Mouse (Mus musculus): ENCODE measurements around the gene Katnb1. TPM values are rescaled to one million over a fixed set of nuclear protein-coding genes. Genes with fewer than 3 reads are reported as not detected.

Gene Katnb1
- polyA plus RNA-seq, 1 experiment from 2014 or later, result 24.8 TPM

GRCm38 (mm10) chr8:95054438-95054837, 26.5 kb upstream of the Katnb1 start:
- Histone ChIP-seq H3K4me2 (replicated peaks; ENCODE audit: low read depth, low read length) (no peak overlapping the region), H3K9ac (ENCODE audit: low read depth, low read length) (no peak overlapping the region), H3K9me3 (ENCODE audit: control insufficient read depth, low read length) (no peaks in the 10 kb centered on the region), H3K4me3 (ENCODE audit: low read depth, low read length) (no peak overlapping the region), H3K27ac (ENCODE audit: low read depth, low read length) (no peak overlapping the region), H3K4me1 (replicated peaks; ENCODE audit: control insufficient read depth, insufficient read depth, low read length) (no peaks in the 10 kb centered on the region), H3K27me3 (ENCODE audit: control insufficient read depth, insufficient read depth, low read length) (no peaks in the 10 kb centered on the region), H3K36me3 (ENCODE audit: control insufficient read depth, insufficient read depth, low read length) (no peaks in the 10 kb centered on the region)
- WGBS, result 64% methylated on average over 6 of the region's 6 CpGs
- DNase-seq (ENCODE audit: low spot score) (no peak), ATAC-seq (ENCODE audit: low FRiP score) (no peak)

GRCm38 (mm10) chr8:95054927-95055510, 26.0 kb upstream of the Katnb1 start, which contains the start of gene Drc7:
TSS of gene Drc7 (plus strand) at chr8:95055103.
- Histone ChIP-seq H3K4me3 (ENCODE audit: low read depth, low read length) (no peak within 1 kb of the TSS), H3K9ac (ENCODE audit: low read depth, low read length) (no peak within 1 kb of the TSS), H3K4me2 (replicated peaks; ENCODE audit: low read depth, low read length) (no peak within 1 kb of the TSS), H3K9me3 (ENCODE audit: control insufficient read depth, low read length) (no peaks in the 10 kb centered on the region), H3K36me3 (ENCODE audit: control insufficient read depth, insufficient read depth, low read length) (no peaks in the 10 kb centered on the region), H3K4me1 (replicated peaks; ENCODE audit: control insufficient read depth, insufficient read depth, low read length) (no peaks in the 10 kb centered on the region), H3K27me3 (ENCODE audit: control insufficient read depth, insufficient read depth, low read length) (no peaks in the 10 kb centered on the region), H3K27ac (ENCODE audit: low read depth, low read length) (no peak within 1 kb of the TSS)
- peak; percentile 44 for DNase-seq (ENCODE audit: low spot score)
- WGBS, result 25% methylated on average over 2 of the region's 2 CpGs
- peak; percentile 66; the same call in 1 of the 2 replicates for ATAC-seq (ENCODE audit: low FRiP score)

- H3K9ac ChIP-seq (ENCODE audit: low read depth, low read length), result no peak overlapping the region
- 81% methylated on average over 5 of the region's 5 CpGs for WGBS
- H3K4me2 ChIP-seq (replicated peaks; ENCODE audit: low read depth, low read length), result no peak overlapping the region
- no peaks in the 10 kb centered on the region for H3K9me3 ChIP-seq (ENCODE audit: control insufficient read depth, low read length)
- H3K36me3 ChIP-seq (ENCODE audit: control insufficient read depth, insufficient read depth, low read length), result no peaks in the 10 kb centered on the region
- ATAC-seq (ENCODE audit: low FRiP score) (no peak), DNase-seq (ENCODE audit: low spot score) (no peak)
- H3K27me3 ChIP-seq (ENCODE audit: control insufficient read depth, insufficient read depth, low read length), result no peaks in the 10 kb centered on the region
- H3K4me3 ChIP-seq (ENCODE audit: low read depth, low read length), result no peak overlapping the region
- H3K4me1 ChIP-seq (replicated peaks; ENCODE audit: control insufficient read depth, insufficient read depth, low read length), result no peaks in the 10 kb centered on the region
- no peak overlapping the region for H3K27ac ChIP-seq (ENCODE audit: low read depth, low read length)
Measured at GRCm38 (mm10) chr8:95056414-95056813, 24.6 kb upstream of the Katnb1 start.

GRCm38 (mm10) chr8:95058661-95059060, 22.3 kb upstream of the Katnb1 start:
- ATAC-seq (ENCODE audit: low FRiP score) (no peak), DNase-seq (ENCODE audit: low spot score) (no peak)
- WGBS, result 81% methylated on average over 6 of the region's 6 CpGs
- Histone ChIP-seq H3K36me3 (ENCODE audit: control insufficient read depth, insufficient read depth, low read length) (no peaks in the 10 kb centered on the region), H3K27ac (ENCODE audit: low read depth, low read length) (no peak overlapping the region), H3K4me1 (replicated peaks; ENCODE audit: control insufficient read depth, insufficient read depth, low read length) (no peaks in the 10 kb centered on the region), H3K4me2 (replicated peaks; ENCODE audit: low read depth, low read length) (no peak overlapping the region), H3K27me3 (ENCODE audit: control insufficient read depth, insufficient read depth, low read length) (no peaks in the 10 kb centered on the region), H3K4me3 (ENCODE audit: low read depth, low read length) (no peak overlapping the region), H3K9me3 (ENCODE audit: control insufficient read depth, low read length) (no peaks in the 10 kb centered on the region), H3K9ac (ENCODE audit: low read depth, low read length) (no peak overlapping the region)

- H3K4me2 ChIP-seq (replicated peaks; ENCODE audit: low read depth, low read length), result no peak overlapping the region
- DNase-seq (ENCODE audit: low spot score) (no peak), ATAC-seq (ENCODE audit: low FRiP score) (no peak)
- H3K27ac ChIP-seq (ENCODE audit: low read depth, low read length), result no peak overlapping the region
- H3K36me3 ChIP-seq (ENCODE audit: control insufficient read depth, insufficient read depth, low read length), result no peaks in the 10 kb centered on the region
- H3K4me3 ChIP-seq (ENCODE audit: low read depth, low read length), result no peak overlapping the region
- H3K9ac ChIP-seq (ENCODE audit: low read depth, low read length), result no peak overlapping the region
- H3K9me3 ChIP-seq (ENCODE audit: control insufficient read depth, low read length), result no peaks in the 10 kb centered on the region
- H3K4me1 ChIP-seq (replicated peaks; ENCODE audit: control insufficient read depth, insufficient read depth, low read length), result no peaks in the 10 kb centered on the region
- WGBS, result 70% methylated on average over 6 of the region's 6 CpGs
- H3K27me3 ChIP-seq (ENCODE audit: control insufficient read depth, insufficient read depth, low read length), result no peaks in the 10 kb centered on the region
Measured at GRCm38 (mm10) chr8:95059812-95060533, 21.0 kb upstream of the Katnb1 start.

- 88% methylated on average over 2 of the region's 2 CpGs for WGBS
- no peaks in the 10 kb centered on the region for H3K36me3 ChIP-seq (ENCODE audit: control insufficient read depth, insufficient read depth, low read length)
- DNase-seq (ENCODE audit: low spot score) (no peak), ATAC-seq (ENCODE audit: low FRiP score) (no peak)
- H3K27ac ChIP-seq (ENCODE audit: low read depth, low read length), result no peak overlapping the region
- no peaks in the 10 kb centered on the region for H3K4me1 ChIP-seq (replicated peaks; ENCODE audit: control insufficient read depth, insufficient read depth, low read length)
- no peaks in the 10 kb centered on the region for H3K9me3 ChIP-seq (ENCODE audit: control insufficient read depth, low read length)
- no peak overlapping the region for H3K9ac ChIP-seq (ENCODE audit: low read depth, low read length)
- H3K4me3 ChIP-seq (ENCODE audit: low read depth, low read length), result no peak overlapping the region
- H3K27me3 ChIP-seq (ENCODE audit: control insufficient read depth, insufficient read depth, low read length), result no peaks in the 10 kb centered on the region
- no peak overlapping the region for H3K4me2 ChIP-seq (replicated peaks; ENCODE audit: low read depth, low read length)
Measured at GRCm38 (mm10) chr8:95064531-95064930, 16.5 kb upstream of the Katnb1 start.

GRCm38 (mm10) chr8:95067582-95067981, 13.4 kb upstream of the Katnb1 start:
- 52% methylated on average over 3 of the region's 3 CpGs for WGBS
- ATAC-seq (ENCODE audit: low FRiP score), result no peak

GRCm38 (mm10) chr8:95075504-95075903, 5.5 kb upstream of the Katnb1 start:
- H3K36me3 ChIP-seq (ENCODE audit: control insufficient read depth, insufficient read depth, low read length), result no peaks in the 10 kb centered on the region
- no peak overlapping the region for H3K4me2 ChIP-seq (replicated peaks; ENCODE audit: low read depth, low read length)
- ATAC-seq (ENCODE audit: low FRiP score) (no peak), DNase-seq (ENCODE audit: low spot score) (no peak)
- no peak overlapping the region for H3K4me3 ChIP-seq (ENCODE audit: low read depth, low read length)
- no peaks in the 10 kb centered on the region for H3K9me3 ChIP-seq (ENCODE audit: control insufficient read depth, low read length)
- no peak overlapping the region for H3K27ac ChIP-seq (ENCODE audit: low read depth, low read length)
- no peaks in the 10 kb centered on the region for H3K4me1 ChIP-seq (replicated peaks; ENCODE audit: control insufficient read depth, insufficient read depth, low read length)
- H3K27me3 ChIP-seq (ENCODE audit: control insufficient read depth, insufficient read depth, low read length), result no peaks in the 10 kb centered on the region
- 85% methylated on average over 3 of the region's 3 CpGs for WGBS
- no peak overlapping the region for H3K9ac ChIP-seq (ENCODE audit: low read depth, low read length)

More at GRCm38 (mm10) chr8:95067582-95067981, 13.4 kb upstream of the Katnb1 start:
- H3K27ac ChIP-seq (ENCODE audit: low read depth, low read length), result no peak overlapping the region
- peak; percentile 65 for DNase-seq (ENCODE audit: low spot score)
- no peaks in the 10 kb centered on the region for H3K4me1 ChIP-seq (replicated peaks; ENCODE audit: control insufficient read depth, insufficient read depth, low read length)
- no peaks in the 10 kb centered on the region for H3K36me3 ChIP-seq (ENCODE audit: control insufficient read depth, insufficient read depth, low read length)
- H3K4me3 ChIP-seq (ENCODE audit: low read depth, low read length), result no peak overlapping the region
- no peaks in the 10 kb centered on the region for H3K27me3 ChIP-seq (ENCODE audit: control insufficient read depth, insufficient read depth, low read length)
- H3K4me2 ChIP-seq (replicated peaks; ENCODE audit: low read depth, low read length), result no peak overlapping the region
- no peaks in the 10 kb centered on the region for H3K9me3 ChIP-seq (ENCODE audit: control insufficient read depth, low read length)
- no peak overlapping the region for H3K9ac ChIP-seq (ENCODE audit: low read depth, low read length)

GRCm38 (mm10) chr8:95076151-95076550, 4.8 kb upstream of the Katnb1 start:
- no peaks in the 10 kb centered on the region for H3K36me3 ChIP-seq (ENCODE audit: control insufficient read depth, insufficient read depth, low read length)
- ATAC-seq (ENCODE audit: low FRiP score), result no peak

More at GRCm38 (mm10) chr8:95076151-95076550, 4.8 kb upstream of the Katnb1 start:
- Histone ChIP-seq H3K4me2 (replicated peaks; ENCODE audit: low read depth, low read length) (no peak overlapping the region), H3K27ac (ENCODE audit: low read depth, low read length) (no peak overlapping the region), H3K4me1 (replicated peaks; ENCODE audit: control insufficient read depth, insufficient read depth, low read length) (no peaks in the 10 kb centered on the region), H3K4me3 (ENCODE audit: low read depth, low read length) (no peak overlapping the region), H3K27me3 (ENCODE audit: control insufficient read depth, insufficient read depth, low read length) (no peaks in the 10 kb centered on the region), H3K9me3 (ENCODE audit: control insufficient read depth, low read length) (no peaks in the 10 kb centered on the region), H3K9ac (ENCODE audit: low read depth, low read length) (no peak overlapping the region)
- WGBS, result 82% methylated on average over 17 of the region's 17 CpGs
- DNase-seq (ENCODE audit: low spot score), result no peak

All from hindbrain, embryonic 11.5 days (tissue).